Mouse (Mus musculus) megakaryocyte, embryonic 14.5 days (primary cell): ENCODE results near the gene Hmox1.

Experiments
- FLI1 ChIP-seq: IDR thresholded peaks from 2 replicates; pipeline ENCODE4 v1.6.1; 2012; ENCODE audit warnings: low read length, inconsistent platforms, mixed read lengths
- GATA1 ChIP-seq: IDR thresholded peaks from 3 replicates; pipeline ENCODE4 v1.6.1; 2012; ENCODE audit warnings: mixed read lengths, low read length, inconsistent platforms, borderline replicate concordance

DNA sequence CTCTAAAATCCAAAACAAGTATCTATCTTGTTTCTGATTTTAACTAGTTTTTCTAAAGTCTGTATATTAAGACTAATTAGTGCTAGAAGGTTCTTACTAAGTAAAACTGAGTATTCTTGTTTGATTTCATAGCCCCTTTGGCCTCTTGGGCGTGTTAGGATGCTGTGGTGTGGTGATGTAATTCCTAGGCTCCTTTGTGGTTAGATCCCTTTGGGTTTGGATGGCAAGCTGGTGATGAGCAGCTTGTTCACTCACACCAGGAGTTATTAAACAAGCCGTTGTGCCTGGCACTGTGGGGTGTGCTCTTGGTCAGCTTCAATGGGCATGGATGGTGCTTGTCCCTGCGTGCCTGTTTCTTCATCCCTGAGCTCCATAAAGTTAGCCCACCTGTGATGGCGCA is 40.1 kb upstream of the Hmox1 start:
- TF ChIP-seq GATA1 (no peak), FLI1 (no peak)
